Mouse (Mus musculus) kidney, adult 2 months (tissue): ENCODE data around the gene Pspc1.

ENCODE experiments used
- CTCF ChIP-seq: fragments of 200-500 bp; conservative IDR thresholded peaks from 2 replicates; pipeline ENCODE4 v1.5.1; 2011; ENCODE audit warnings: low read depth, mild to moderate bottlenecking, control low read depth, low read length, moderate library complexity, mixed read lengths; ENCODE audit not compliant: insufficient read depth, insufficient read length
- POLR2A ChIP-seq: fragments of 200-500 bp; IDR thresholded peaks from one replicate; pipeline ENCODE4 v1.6.1; 2011; ENCODE audit warnings: low read depth, low read length, control low read depth

DNA sequence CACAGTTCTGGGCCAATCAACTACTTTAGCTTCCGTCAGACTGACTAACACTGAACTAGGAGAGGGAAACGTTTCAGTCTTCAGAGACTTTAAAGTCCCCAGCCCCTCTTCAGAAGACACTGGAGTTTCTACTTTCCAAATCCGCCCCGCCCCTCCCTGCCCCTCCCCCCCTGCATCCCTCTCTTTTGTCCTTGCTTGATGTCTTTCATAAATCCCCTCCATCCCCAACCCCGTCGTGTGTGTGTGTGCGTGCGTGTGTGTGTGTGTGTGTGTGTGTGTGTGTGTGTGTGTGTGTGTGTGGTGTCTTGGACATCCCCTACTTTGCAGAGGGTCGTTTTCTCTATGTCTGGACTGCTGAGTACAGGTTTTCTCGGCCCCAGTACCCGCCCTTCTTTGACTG lies 39.5 kb upstream of the Pspc1 start:
- no peak for TF ChIP-seq POLR2A
- TF ChIP-seq CTCF: no peak
